Mouse (Mus musculus) intestine, embryonic 14.5 days (tissue): ENCODE measurements at regions not wholly inside any gene's neighbourhood (a gene's known extent, or its start where the extent isn't known, plus 50 kb on each side); places are given as distances from the start of the nearest gene placed in this dataset.
A peak's percentile ranks its signal among the peaks of the same experiment; 100 is the strongest.
"Not testable (repeated sequence)": the region's sequence is repeated elsewhere in the genome, so short reads cannot be mapped to it uniquely, and the experiment has no call there.

Source experiments
- ATAC-seq: fragments of 200-750 bp; cut with Nextera tagmentation; replicated peaks from 2 replicates; pipeline ENCODE4 v1.8.0; 2017; ENCODE audit warnings: low read depth, moderate number of reproducible peaks, moderate TSS enrichment, moderate library complexity; ENCODE audit not compliant: low FRiP score, low TSS enrichment
- DNase-seq: peaks from one replicate; pipeline ENCODE4 v3.0.0-alpha.2; 2018; ENCODE audit warnings: low spot score
- H3K27ac ChIP-seq: fragments of 300-500 bp; sonication (generic); 2 replicates; pipeline ENCODE4 v1.5.1; 2014; ENCODE audit warnings: low read depth, mild to moderate bottlenecking, control low read depth
- H3K27me3 ChIP-seq: fragments of 300-500 bp; sonication (generic); replicated peaks from 2 replicates; pipeline ENCODE4 v1.6.1; 2014; ENCODE audit warnings: low read length, control low read depth; ENCODE audit not compliant: control insufficient read depth, insufficient read depth
- H3K36me3 ChIP-seq: fragments of 300-500 bp; sonication (generic); 2 replicates; pipeline ENCODE4 v1.6.1; 2014; ENCODE audit warnings: low read length, control low read depth; ENCODE audit not compliant: control insufficient read depth, insufficient read depth
- H3K4me1 ChIP-seq: fragments of 300-500 bp; sonication (generic); replicated peaks from 2 replicates; pipeline ENCODE4 v1.6.1; 2014; ENCODE audit warnings: low read length, control low read depth, mixed read lengths; ENCODE audit not compliant: control insufficient read depth, insufficient read depth
- H3K4me2 ChIP-seq: fragments of 300-500 bp; sonication (generic); 2 replicates; pipeline ENCODE4 v1.6.1; 2014; ENCODE audit warnings: low read length
- H3K4me3 ChIP-seq: fragments of 300-500 bp; sonication (generic); 2 replicates; pipeline ENCODE4 v1.5.1; 2014; ENCODE audit warnings: low read depth, low read length, control low read depth, mixed read lengths
- H3K9ac ChIP-seq: fragments of 300-500 bp; sonication (generic); 2 replicates; pipeline ENCODE4 v1.6.1; 2014; ENCODE audit warnings: mild to moderate bottlenecking, low read length
- H3K9me3 ChIP-seq: fragments of 300-500 bp; sonication (generic); 2 replicates; pipeline ENCODE4 v1.6.1; 2016; ENCODE audit warnings: low read length, control low read depth; ENCODE audit not compliant: control insufficient read depth
- WGBS: fragments of 180-500 bp; shearing (Covaris S2); extraction: QIAGEN DNeasy Blood & Tissue Kit; methylation state at CpG from one replicate; pipeline ENCODE4 v1.1.7; 2014; 5-methylcytosine and 5-hydroxymethylcytosine counted together

DNA sequence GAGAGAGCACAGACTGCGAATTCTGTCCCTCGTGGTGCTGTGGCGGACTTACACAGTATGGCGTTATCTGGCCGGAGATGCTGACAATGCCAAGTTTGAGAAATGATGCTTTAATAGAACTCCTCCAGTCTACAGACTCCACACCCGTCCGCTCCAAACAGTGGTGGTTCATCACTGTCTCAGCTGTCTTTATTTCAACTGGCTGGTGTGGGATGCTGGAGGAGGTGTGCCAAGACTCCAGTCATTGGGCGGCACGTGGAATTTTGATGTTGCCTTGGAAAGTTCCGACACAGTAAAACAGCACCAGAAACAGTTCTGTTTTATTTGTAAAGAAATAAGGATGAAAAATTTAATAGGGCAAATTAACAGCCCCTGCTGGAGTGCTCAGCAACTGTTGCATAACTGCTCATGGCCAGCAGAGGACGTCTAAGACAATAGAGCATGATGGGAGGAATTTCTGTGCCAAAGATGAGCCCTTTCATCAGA lies 141.8 kb upstream of the 1700025G04Rik start:
- no peaks in the 10 kb centered on the region for H3K9me3 ChIP-seq
- no peak overlapping the region for H3K4me3 ChIP-seq
- no peak overlapping the region for H3K27ac ChIP-seq
- no peak overlapping the region for H3K9ac ChIP-seq
- 69% methylated on average over 11 of the region's 11 CpGs for WGBS
- H3K36me3 ChIP-seq = no peaks in the 10 kb centered on the region
- H3K4me1 ChIP-seq = 0 out of 2 replicates have a peak, but pooled peaks cover 5% of the 10 kb centered on the region
- no peak for ATAC-seq
- no peak overlapping the region for H3K4me2 ChIP-seq
- H3K27me3 ChIP-seq = no peaks in the 10 kb centered on the region
- DNase-seq = no peak

DNA sequence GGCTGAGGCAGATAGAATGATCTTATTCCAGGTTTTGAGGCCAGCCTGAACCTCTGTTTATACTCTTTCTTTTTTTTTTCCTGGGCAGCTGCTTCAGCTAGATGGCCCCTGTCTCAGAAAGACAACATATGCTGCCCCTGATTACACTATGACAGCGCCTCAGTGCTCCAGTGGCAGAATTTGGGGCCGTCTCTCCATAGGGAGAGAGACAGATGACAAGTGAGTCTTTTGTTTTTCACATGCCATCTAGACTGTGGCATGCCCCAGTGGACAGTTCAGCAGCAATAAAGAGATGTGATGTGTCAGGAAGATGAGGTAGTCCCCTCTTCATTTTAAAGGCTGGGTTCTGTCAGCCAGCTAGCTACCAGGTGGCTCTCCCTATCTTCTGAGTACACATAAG lies 139.8 kb upstream of the 1700025G04Rik start:
- WGBS = 47% methylated on average over 2 of the region's 2 CpGs
- Histone ChIP-seq H3K27ac (no peak overlapping the region), H3K4me1 (0 out of 2 replicates have a peak, but pooled peaks cover 5% of the 10 kb centered on the region), H3K9ac (no peak overlapping the region), H3K4me2 (no peak overlapping the region), H3K4me3 (no peak overlapping the region), H3K27me3 (no peaks in the 10 kb centered on the region), H3K36me3 (no peaks in the 10 kb centered on the region), H3K9me3 (no peaks in the 10 kb centered on the region)
- no peak for ATAC-seq
- no peak for DNase-seq

DNA sequence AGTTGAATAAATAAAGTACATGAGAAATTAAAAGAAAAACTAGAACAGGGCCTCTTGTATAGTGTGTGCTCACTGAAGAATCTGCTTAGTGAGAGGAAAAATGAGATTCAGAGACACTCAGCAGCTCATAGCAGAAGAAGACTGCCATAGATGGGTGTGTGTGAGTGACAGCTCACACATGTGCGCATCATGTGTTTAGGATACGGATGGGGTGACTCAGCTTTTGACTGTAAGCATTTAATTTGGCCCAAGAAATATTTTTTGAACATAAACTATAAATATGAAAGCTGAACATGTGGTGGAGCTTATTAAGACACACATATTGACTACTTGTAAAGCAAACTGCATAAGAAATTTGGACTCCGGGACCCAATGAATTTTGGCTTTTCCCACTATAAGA lies 136.1 kb upstream of the 1700025G04Rik start:
- no peaks in the 10 kb centered on the region for H3K27me3 ChIP-seq
- DNase-seq = no peak
- 93% methylated on average over 3 of the region's 3 CpGs for WGBS
- 0 out of 2 replicates have a peak, but pooled peaks cover 5% of the 10 kb centered on the region for H3K4me1 ChIP-seq
- no peak for ATAC-seq
- H3K4me2 ChIP-seq = no peak overlapping the region
- no peaks in the 10 kb centered on the region for H3K9me3 ChIP-seq
- no peak overlapping the region for H3K4me3 ChIP-seq
- H3K36me3 ChIP-seq = no peaks in the 10 kb centered on the region
- H3K9ac ChIP-seq = no peak overlapping the region
- no peak overlapping the region for H3K27ac ChIP-seq

- DNase-seq = no peak
- Histone ChIP-seq H3K27me3 (no peaks in the 10 kb centered on the region), H3K36me3 (no peaks in the 10 kb centered on the region), H3K9me3 (no peaks in the 10 kb centered on the region), H3K4me3 (no peak overlapping the region), H3K4me1 (no peaks in the 10 kb centered on the region), H3K4me2 (no peak overlapping the region), H3K27ac (no peak overlapping the region), H3K9ac (no peak overlapping the region)
- ATAC-seq = no peak
- WGBS = 59% methylated on average over 1 of the region's 1 CpGs
Observed at GRCm38 (mm10) chr1:152223666-152224065, 133.7 kb upstream of the 1700025G04Rik start.

- Histone ChIP-seq H3K9ac (no peak overlapping the region), H3K27ac (no peak overlapping the region), H3K27me3 (no peaks in the 10 kb centered on the region), H3K9me3 (no peaks in the 10 kb centered on the region), H3K36me3 (no peaks in the 10 kb centered on the region), H3K4me2 (no peak overlapping the region), H3K4me3 (no peak overlapping the region), H3K4me1 (peaks cover 7% of the 10 kb centered on the region; the same call in 1 of the 2 replicates)
- no peak for DNase-seq
- ATAC-seq = no peak
- 54% methylated on average over 14 of the region's 14 CpGs for WGBS
Observed at GRCm38 (mm10) chr1:152220804-152221565, 131.1 kb upstream of the 1700025G04Rik start.

DNA sequence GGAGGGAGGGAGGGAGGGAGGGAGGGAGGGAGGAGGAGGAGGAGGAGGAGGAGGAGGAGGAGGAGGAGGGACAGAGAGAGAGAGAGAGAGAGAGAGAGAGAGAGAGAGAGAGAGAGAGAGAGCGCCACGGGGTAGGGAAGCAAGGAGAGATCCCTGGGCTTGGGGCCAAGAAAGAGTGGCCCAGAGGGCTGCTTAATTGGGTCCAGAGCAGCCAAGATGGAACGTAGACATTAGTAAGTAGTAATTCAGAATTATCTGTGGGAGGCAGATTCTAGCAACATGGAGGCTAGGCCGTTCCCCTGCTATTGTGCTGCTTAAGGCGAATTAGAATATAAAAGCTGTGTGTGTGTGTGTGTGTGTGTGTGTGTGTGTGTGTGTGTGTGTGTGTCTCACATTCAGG lies 129.8 kb upstream of the 1700025G04Rik start:
- H3K27me3 ChIP-seq, H3K9me3 ChIP-seq, H3K36me3 ChIP-seq, DNase-seq, H3K4me1 ChIP-seq, H3K27ac ChIP-seq, H3K4me2 ChIP-seq, H3K9ac ChIP-seq, ATAC-seq, H3K4me3 ChIP-seq: not testable (repeated sequence)
- WGBS = 54% methylated on average over 5 of the region's 5 CpGs

DNA sequence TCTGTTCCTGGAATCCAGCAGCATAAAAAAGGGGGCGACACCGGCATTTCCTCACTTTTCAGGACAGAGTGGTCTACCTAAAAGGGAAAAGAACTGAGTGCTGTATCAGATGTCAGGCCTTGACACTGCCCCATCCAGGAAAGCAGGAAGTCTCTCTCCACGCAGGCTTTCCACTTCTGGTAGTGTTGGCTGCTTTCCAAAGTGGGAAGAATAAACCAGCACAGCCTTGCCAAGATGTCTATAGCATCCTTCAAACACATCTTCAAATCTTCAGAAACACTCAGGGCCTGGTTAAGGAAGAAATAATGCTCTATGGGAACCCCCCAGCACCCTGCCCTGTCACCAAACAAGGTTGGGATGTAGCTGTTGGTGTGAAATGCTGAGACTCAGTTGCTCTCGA lies 127.5 kb upstream of the 1700025G04Rik start:
- Histone ChIP-seq H3K36me3 (no peaks in the 10 kb centered on the region), H3K4me3 (no peak overlapping the region), H3K27ac (no peak overlapping the region), H3K4me1 (peaks cover 7% of the 10 kb centered on the region; the same call in 1 of the 2 replicates), H3K27me3 (no peaks in the 10 kb centered on the region), H3K4me2 (no peak overlapping the region), H3K9ac (no peak overlapping the region), H3K9me3 (no peaks in the 10 kb centered on the region)
- DNase-seq (no peak), ATAC-seq (no peak)
- WGBS = 54% methylated on average over 4 of the region's 4 CpGs

DNA sequence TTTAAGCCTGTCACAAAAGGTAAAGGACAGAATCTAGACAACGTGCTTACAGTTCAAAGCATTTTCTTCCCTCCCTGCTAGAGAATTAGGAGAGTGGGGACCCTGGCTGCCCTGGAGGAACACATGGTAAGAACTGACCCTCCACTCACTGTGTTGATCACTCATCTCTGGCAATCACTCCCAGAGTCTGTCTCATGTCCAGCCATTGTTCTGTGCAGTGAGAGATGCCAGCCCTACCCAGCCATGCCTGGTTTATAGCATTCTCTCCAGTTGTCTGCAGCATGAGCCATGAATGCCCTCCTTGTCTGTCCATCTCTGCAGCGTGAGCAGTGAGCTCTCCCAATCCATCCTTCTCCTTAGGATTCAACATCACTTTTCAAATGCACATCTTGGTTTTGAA lies 124.5 kb upstream of the 1700025G04Rik start:
- DNase-seq (no peak), ATAC-seq (no peak)
- Histone ChIP-seq H3K9ac (no peak overlapping the region), H3K4me3 (no peak overlapping the region), H3K9me3 (no peaks in the 10 kb centered on the region), H3K4me2 (no peak overlapping the region), H3K36me3 (no peaks in the 10 kb centered on the region), H3K27me3 (no peaks in the 10 kb centered on the region), H3K4me1 (peaks cover 7% of the 10 kb centered on the region; the same call in 1 of the 2 replicates), H3K27ac (no peak overlapping the region)
- WGBS = 79% methylated on average over 2 of the region's 2 CpGs

DNA sequence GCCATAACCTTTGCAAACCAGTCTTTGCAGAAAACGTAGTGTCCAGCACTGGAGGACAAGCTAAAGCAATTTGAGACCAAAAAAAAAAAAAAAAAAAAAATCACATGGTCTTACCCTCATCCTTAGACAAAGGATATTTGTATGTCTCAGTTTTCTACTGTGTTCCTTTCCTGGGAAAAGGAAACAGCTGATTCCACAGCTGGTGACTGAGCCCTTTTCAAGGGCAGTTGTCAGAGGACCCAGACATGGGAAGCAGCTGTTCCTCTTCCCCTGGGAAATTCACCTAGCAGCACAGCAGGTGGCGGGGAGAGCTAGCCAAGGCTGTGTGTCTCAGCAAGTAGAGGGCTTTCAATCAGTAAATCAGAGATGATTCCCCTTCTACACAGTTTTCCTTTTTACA lies 113.3 kb upstream of the 1700025G04Rik start:
- Histone ChIP-seq H3K4me1 (no peaks in the 10 kb centered on the region), H3K4me2 (no peak overlapping the region), H3K27ac (no peak overlapping the region), H3K9ac (no peak overlapping the region), H3K9me3 (no peaks in the 10 kb centered on the region), H3K4me3 (no peak overlapping the region), H3K36me3 (no peaks in the 10 kb centered on the region), H3K27me3 (no peaks in the 10 kb centered on the region)
- ATAC-seq = 0 out of 2 replicates have a peak, but pooled peaks have one; percentile 12
- WGBS = 52% methylated on average over 2 of the region's 2 CpGs
- no peak for DNase-seq
